Mouse (Mus musculus) kidney, postnatal 36 days (tissue): ENCODE measurements around the gene Krit1.
"Not testable (repeated sequence)": the region's sequence is repeated elsewhere in the genome, so short reads cannot be mapped to it uniquely, and the experiment has no call there.

Experiments used
- DNase-seq, 2 experiments: peaks; one replicate each; pipeline ENCODE4 v3.0.0; 2021 to 2022; ENCODE audit warnings: mixed read lengths in 2 of 2

The Krit1 gene

DNA sequence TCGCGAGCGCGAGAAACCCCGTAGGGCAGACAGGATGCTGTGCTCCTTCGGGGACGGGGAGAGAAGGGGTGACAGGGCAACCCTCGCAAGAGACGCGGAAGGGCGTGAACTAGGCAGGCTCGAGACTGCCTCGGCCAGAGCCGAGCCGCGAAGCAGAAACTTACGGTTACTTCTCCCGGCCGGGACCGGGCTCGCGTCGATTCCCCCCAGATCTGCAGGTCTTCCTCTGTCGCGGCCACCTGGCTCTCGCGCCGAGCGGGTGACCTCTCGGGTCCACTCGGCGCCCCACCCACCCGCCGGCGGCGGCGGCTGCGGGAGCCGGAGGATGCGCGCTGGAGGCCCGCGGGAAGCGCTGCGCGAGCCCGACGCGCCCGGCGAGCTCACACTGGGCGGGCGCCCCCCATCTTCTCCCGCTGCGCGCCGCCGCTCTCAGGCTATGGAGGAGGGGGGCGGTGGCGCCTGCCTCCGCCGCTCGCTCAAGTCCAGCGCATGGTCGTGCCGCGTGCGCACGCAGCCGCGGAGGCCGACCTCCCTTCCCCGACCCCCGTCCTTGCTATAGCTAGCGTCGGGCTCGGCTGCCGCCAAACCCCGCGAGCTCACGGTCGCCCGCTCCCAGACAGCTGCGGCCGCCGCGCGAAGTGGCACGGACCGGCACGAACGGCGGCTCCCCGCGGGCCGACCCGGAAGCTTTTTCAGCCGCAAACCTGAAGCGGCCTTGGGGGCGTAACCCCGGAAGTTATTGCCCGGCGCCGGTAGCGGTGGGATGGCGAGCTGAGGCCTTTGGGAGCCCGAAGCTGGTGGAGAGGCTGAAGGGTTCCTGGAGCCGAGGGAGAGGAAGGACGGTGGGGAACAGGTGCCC, at the start of gene Krit1, which contains the start of gene Ankib1:
Gene Krit1, plus strand, starts transcription at position 752 of the 859 bp plus-strand sequence.
Gene Ankib1, minus strand, starts transcription at position 493 of the 859 bp plus-strand sequence.
- DNase-seq, result peak; percentile 92 to 96

DNA sequence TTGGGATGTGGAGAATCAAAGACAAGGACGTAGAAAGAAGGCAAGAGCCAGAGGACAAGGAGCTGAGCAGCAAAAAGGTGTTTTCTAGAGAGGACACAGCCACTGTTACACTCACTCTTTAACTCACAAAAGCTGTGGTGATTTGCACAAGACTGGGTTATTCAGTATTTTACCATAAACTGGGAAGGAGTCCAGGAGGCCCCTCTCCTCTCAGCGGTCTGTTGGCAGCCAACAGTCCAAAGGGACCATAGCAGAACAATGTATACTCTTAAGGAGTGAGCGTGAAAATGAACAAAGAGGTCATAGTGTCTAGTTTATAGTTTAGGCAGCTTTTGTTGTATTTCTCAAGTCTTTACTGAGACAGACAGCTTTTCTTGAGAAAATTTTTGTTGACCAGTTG, 31.5 kb upstream of the Krit1 start:
- no peak for DNase-seq

DNA sequence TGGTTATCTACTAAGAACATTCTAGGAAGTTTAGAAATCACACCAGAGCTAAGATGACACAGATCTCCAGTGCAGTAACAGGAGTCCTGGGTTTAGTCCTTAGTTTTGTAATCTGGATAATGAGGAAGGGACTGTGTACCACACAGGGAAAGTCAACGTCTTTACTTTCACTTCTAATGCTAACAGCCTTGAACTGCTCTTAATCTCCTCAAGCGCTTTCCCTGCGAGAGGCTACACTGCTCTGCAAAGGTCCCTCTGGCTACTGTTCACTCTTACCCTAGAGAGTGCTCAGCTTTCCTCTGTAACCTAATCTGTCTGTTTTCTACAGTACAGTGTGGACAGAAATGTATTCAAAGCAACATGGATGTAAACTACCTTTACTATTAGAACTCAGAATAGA, 31.0 kb upstream of the Krit1 start:
- no peak for DNase-seq

DNA sequence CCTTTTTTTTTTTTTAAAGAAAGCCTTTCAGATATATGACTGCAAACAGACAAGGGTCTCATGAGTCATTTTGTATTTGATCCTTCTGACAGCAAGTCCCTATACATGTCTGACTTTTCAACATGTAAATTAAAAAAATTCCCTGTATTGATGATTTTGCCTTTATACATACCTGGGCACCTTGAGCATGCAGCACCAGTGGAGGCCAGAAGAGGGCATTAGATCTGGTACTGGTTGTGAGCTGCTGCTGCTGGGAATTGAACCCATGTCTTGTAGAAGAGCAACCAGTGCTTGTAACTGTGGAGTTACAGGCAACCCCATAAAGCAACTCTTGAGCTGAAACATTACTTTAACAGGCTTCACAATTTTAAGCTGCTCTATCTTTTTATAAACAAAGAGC, 20.3 kb upstream of the Krit1 start:
- peak in 1 of 2 experiments; percentile 48 for DNase-seq

DNA sequence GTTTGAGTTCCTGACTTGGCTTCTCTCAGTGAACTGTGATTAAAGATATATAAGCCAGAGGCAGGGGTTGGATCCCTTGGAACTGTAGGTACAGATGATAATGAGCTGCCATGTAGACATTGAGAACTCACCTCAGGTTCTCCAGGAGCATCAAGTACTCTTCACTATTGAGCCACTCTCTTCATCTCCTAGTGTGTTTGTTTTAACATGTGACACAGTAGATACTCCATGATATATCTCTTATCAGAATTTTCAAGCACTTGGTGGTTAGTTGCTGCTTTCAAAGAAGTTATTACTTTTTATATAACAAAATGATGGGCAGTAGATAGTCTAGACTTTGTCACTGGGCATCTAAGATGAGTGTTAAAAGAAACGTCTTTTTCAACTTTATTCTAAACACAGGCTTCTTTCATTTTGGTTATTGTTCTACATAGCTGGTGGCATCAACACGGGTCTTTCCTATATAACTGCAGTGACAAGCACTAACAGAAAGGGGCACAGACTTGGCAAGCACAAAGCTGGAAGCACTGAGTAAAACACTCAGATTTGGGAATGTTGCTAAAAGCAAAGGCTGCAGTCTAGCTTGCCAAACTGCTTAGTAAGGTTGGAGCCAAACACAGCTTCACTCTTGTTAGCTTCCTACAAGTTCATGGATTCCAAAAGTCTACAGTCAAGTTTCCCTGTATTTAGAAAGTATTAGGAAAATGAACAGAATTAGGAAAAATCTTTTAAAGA, 18.9 kb upstream of the Krit1 start:
- DNase-seq, result no peak

DNA sequence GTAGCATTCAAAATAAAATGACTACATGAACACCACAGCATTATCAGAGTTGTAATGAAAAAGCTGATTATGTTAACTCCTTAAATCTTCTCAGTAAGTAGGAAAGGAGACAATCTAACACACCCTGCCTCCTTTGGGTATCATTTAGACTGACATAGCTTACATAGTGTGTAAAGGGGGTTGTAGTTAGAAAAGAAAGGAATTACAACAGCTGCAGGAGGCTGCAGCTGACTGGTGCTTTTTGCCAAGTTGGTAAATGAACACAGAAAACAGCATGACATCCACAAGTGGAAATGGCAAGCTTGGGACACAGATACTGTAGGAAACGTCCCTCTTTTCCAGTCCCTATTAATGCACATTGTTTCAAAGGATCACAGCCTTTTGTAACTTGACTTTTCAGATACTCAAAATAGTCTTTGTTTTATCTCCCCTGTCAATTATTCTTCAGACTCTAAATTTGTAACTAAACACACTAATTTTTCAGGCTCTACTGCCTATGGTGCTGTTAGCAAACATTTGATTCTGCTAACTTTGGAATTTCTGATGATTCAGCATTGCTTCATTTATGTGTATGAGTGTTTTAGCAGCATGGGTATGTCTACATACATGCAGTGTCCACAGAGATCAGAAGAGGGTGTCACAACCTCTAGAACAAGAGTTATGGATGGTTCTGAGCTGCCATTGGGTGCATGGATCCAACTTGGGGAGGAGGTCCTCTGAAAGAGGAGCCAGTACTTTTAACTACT, 18.1 kb upstream of the Krit1 start:
- DNase-seq, result no peak

DNA sequence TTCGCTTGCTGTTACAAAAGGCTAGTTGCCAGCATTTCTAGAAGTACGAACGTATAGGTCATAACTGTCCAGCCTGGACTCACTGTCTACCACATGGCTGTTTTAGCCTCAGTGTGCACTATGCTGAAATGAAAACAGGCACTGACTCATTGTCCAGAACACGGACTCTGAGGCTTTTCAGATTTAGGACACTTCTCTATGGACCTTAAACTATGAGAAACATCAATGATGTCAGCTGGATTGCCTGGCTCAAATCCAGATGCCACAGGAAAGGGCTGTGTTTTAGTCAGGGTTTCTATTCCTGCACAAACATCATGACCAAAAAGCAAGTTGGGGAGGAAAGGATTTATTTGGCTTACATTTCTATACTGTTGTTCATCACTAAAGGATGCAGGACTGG, 15.4 kb upstream of the Krit1 start:
- DNase-seq, result peak; percentile 49 to 69

DNA sequence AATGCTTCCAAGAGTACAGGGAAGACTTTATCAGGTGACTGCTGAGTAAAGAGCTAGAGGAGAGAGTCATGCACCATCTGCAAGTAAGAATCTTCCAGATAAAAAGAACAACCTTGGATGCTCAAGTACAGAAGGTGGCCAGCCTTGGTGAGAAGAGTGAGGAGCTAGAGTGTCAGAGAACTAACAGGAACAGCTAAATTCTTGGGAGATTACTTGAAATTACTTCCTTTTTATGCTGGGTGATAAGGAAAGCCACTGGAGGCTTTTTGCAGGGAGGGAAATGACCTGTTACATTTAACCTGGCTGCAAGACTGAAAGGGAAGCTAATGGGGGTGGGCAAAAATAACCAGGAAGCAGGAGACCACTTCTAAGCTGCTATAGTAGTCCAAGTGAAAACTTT, 11.9 kb upstream of the Krit1 start:
- no peak for DNase-seq

DNA sequence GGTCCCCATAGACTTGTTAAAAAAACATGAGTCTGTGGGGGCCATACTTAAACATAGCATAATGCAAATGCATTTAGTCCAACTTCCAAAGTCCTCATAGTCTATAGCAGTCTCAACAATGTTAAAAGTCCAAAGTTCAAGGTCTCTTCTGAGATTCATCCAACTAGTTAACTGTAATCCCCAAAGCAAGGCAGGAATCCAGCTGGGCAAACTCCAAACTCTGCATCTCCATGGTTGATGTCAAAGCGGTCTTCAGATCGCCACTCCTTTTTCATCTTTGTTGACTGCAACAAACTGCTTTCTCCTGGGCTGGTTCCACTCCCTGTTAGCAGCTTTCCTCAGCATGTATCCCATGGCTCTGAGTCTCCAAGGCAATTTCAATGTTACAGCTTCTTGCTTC, 5.9 kb upstream of the Krit1 start:
- peak; percentile 48 to 56 for DNase-seq

DNA sequence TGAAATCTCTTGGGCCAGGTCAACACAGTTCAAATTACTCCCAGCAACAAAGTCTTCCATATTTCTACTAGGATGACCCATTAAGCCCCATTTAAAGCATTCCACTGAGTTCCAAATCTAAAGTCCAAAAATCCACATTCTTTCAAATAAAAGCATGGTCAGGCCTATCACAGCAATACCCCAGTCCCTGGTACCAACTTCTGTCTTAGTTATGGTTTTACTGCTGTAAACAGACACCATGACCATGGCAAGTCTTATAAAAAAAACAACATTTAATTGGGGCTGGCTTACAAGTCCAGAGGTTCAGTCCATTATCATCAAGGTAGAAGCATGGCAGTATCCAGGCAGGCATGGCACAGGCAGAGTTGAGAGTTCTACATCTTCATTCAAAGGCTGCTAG, 4.3 kb upstream of the Krit1 start:
- DNase-seq, result not testable (repeated sequence)

DNA sequence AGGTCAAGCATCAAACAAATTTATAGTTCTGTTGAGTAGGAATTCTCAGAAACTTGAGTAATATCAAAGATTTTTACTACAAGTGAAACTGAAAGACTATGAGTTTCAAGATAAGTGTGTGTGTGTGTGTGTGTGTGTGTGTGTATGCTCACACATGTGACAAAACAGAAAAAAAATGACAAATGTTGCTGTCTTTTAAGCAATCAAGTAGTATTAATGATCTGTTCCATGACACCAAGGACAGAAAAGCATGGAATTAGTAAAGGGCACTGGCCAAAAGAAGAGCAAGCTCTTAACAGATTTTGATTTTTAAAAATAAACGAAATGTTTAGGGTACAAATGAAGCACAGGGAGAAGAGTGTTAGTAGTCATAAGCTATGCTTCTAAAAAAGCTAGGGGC, 2.9 kb upstream of the Krit1 start:
- no peak for DNase-seq

DNA sequence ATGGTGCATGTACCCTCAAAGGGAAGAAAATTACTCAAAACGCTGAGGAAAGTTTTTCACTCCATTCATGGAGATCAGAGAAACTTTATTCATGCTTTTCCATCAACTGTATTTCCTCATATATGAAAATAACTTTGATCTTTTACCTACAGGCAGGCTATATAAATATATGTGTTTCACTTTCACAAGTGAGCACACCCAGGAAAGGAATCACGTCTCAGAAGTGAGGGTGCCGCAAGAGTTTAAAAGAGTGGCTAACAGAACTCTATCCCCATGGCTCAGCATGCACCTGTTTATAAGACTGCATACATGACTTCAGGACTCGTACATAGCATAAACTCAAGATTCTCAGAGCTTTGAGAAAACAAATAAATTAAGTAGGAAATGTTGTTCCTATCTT, 2.1 kb upstream of the Krit1 start:
- DNase-seq, result no peak

DNA sequence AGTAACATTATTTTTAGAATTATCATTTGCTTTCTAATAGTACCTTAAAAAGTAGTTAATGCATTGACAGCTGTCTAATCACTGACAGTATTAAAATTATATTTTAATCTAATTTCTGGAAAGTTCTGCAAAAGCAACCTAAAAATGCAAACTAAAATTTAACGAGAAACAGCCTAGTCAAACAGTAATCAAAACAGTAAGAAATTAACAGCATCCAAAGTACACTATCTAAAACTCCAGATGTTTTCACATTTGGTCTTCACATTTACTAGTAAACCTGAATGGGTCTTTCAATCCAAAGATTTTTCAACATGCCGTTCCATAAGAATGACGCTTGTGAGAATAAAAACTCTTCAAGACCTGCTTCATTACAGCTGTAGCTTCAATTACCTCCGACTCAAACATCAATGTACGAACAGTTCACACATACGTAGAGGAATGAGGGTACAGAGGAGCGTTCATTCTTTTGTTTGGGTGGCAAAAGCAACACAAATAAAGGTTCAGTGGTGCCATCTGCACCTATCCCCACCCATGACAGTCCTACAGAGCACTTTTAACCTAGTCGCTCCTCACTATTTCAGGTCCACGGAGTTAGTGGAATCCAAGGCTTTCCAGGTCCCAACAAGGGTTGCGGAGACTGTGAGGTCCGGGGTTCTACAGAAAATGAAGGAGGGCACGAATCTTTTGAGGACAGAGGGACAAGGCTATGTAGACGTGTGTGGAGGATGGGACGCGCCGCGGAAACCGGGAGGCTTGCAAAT, 1.1 kb upstream of the Krit1 start:
- peak in 1 of 2 experiments; percentile 22 for DNase-seq

DNA sequence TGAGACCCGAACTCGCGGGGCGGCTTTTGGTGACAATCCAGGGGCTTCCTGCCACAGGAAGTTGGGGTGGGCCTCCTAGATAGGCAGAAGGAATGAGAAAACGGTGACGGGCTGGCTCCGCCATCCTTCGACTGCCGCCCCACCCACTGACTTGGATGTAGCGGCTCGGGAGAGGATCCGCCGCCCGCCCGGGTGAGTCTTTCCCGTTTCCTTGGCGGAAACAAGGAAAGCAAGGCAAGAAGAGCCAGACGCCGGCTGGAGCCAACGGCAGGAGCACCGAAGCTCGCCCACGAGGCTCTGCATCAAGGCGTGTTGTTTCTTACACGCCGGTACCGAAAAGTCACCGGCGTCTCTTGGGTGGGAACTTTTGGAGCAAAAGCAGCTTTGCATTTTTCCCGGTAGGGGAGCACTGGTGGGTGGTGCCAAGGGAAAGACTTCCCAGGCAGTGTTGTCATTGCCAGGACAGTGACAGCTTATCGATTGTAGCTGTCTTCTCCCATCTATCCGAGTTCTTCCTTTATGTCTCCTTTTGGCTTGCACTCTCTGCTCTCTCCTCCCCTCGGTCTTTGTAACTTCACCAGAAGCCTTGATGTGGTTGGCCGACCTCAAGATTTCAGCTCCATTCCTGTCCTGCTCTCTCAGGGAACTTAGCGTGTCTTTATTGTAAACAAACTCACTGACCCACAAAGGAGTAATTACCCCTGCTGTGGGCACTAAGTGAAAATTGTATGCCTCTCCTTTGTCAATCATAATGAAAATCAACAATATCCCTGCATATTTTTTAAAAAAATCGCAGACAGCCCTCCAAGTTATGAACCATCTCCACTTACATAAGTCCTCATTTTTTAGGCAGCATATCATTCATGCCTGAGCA, 545 bp downstream of the Krit1 start:
- no peak for DNase-seq

DNA sequence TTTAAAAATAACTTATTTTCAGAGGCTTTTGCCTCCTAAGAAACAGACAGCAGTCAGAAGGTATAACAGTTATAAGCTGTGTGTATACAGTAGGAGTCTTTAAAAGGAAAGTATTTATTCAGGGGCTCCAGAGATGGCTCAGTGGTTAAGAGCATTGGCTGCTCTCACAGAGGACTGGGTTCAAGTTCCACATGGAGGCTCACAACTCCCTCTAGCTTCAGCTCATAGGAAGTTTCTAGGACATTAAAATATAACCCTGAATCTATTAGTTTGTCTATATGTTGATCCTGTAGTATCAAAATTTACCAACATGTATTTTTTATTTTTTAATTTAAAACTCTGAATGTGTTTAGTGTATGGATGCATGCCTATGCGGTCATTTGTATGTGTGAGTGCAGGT, 5.5 kb downstream of the Krit1 start:
- DNase-seq, result no peak

DNA sequence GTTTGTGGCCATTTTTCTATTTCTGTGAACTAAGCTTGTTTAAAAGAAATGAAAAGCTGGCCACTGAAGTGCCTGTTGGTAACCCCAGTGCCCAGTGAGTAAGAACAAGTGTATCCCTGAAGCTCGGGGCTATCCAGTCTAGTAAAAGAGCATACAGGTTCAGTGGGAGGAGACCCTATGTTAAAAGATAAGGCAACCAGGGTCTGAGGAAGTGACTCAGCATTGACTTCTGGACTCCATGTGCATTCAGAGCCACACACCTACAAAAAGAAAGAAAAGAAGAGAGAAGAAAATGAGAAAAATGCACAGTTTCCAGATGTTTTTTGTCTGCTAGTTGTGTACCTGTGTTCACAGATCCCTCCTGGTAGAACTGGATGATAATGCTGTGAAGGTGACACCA, 31.1 kb downstream of the Krit1 start:
- DNase-seq, result no peak

DNA sequence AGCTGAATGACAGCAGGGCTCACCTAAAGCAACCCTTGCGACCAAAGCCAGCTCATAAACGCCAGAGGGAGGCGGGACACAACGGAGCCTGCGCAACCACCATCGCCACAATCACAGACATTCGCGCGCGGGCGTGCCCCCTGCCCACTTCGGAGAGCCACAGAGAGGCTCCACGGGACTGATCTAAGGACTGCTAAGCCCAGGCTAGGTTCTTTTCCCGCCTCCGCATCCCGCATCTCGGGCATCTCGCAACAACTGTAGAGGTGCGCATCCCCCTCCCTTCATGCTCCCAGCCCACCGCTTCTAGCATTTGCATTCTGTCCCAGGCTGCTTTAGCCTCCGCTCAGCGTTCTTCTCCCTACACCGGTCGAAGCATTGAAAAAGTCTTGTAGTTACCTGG, 42.0 kb downstream of the Krit1 start, which contains the start of gene Lrrd1:
Gene Lrrd1, plus strand, starts transcription at position 148 of the 400 bp plus-strand sequence.
- DNase-seq, result no peak

DNA sequence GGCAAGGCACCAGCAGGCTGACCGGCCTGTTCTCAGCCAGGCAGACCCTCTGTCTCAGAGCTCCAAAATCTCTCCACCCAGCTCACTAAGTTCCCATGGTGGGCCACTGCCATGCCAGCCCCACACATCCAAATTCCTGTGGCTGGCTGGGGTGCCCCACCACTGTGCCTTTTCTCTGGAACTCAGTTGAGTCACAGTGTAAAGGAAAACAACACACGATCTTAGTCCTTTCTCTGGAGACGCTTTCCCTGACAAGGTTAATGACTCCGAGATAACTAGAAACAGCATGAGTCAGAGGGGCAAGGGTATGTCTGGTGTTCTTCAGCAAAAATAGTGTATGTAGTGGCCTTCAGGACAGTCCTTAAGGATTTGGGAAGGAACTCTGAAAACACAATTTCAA, 67.2 kb downstream of the Krit1 start:
- DNase-seq, result no peak

DNA sequence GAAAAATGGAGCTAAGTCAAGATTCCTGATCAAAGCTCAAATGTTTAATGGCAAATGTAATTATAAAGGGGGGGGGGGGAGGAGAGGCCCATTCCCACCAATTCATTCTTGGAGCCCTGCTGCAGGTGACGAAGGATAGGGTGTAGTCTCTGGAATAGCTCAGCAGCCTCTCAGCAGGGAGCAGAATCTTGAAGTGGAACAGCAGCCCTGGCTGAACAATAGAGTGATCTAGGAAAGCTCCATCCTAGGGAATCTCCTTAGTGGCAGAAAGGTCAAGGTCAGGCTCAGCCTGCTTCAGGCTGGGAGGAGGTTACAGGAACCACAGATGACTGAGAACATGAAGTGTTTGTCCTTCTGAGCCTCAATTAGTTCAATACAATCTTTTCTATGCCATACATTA, 69.4 kb downstream of the Krit1 start:
- DNase-seq, result no peak

DNA sequence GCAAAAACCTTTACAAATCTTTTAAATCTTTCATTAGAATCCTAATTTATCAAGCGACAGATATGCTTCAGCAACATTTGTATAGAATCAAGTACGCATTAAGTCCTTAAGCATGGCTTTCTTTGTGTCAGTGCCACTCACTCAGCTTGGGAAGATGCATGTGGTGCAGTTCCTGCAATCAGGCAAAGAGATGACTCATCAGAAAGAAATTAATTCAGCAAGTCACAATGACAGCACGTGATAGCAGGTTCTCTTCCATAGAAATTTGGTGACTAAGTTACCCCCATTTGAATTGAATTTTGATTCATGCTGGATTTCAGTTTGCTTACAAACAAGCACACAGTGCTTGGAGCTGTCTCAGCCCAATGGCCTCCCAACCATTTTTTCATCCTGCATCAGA, 70.5 kb downstream of the Krit1 start:
- no peak for DNase-seq

DNA sequence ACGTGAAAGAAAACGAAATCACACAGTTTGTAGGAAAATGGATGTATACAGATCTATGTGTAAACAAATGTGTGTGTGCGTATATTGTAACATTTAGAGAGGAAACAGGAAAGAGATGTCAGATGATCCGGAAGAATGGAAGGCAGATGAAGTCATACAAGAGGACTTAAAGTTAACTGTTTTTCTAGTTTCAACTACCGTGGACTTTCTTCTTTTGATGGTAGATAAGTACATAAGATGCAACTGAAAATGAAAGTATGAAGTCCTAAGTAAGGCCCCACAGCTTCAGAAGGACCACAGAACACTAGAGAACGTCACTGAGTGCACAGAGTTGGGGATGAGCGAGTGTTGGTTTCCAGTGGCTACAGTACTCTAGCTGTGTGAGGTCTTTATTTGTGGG, 83.9 kb downstream of the Krit1 start:
- not testable (repeated sequence) for DNase-seq

DNA sequence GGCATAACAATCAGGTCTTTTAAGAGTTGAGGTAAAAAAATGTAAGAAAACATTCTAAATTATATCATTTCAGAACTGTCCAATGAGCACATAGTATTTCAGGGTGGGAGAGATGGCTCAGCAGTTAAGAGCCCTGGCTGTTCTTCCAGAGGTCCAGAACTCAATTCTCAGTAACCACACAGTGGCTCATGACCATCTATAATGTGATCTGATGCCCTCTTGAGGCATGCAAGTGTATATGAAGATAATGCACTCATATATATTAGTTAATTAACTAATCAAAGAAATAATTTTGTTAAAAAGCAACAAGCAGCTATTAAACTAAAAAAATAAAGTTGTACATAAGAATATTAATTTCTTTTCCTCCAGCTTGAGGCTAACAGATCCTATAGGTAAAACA, 86.2 kb downstream of the Krit1 start:
- DNase-seq, result no peak
